Mouse (Mus musculus) kidney, embryonic 15.5 days (tissue): ENCODE results near the gene Rnd2. TPM values are rescaled to one million over a fixed set of nuclear protein-coding genes. Genes with fewer than 3 reads are reported as not detected.
"Not testable (repeated sequence)": the region's sequence is repeated elsewhere in the genome, so short reads cannot be mapped to it uniquely, and the experiment has no call there.

Experiments
- ATAC-seq: fragments of 200-750 bp; cut with Nextera tagmentation; replicated peaks from 2 replicates; pipeline ENCODE4 v1.8.0; 2017; ENCODE audit warnings: moderate TSS enrichment; ENCODE audit not compliant: low FRiP score
- H3K27ac ChIP-seq: fragments of 300-500 bp; sonication (generic); 2 replicates; pipeline ENCODE4 v1.5.1; 2015; ENCODE audit warnings: mild to moderate bottlenecking, inconsistent platforms
- H3K27me3 ChIP-seq: fragments of 300-500 bp; sonication (generic); 2 replicates; pipeline ENCODE4 v1.6.1; 2015; ENCODE audit warnings: inconsistent platforms
- H3K36me3 ChIP-seq: fragments of 300-500 bp; sonication (generic); 2 replicates; pipeline ENCODE4 v1.6.1; 2015; ENCODE audit warnings: inconsistent platforms
- H3K4me1 ChIP-seq: fragments of 300-500 bp; sonication (generic); 2 replicates; pipeline ENCODE4 v1.6.1; 2015; ENCODE audit warnings: inconsistent platforms
- H3K4me2 ChIP-seq: fragments of 300-500 bp; sonication (generic); 2 replicates; pipeline ENCODE4 v1.6.1; 2015; ENCODE audit warnings: moderate library complexity, mild to moderate bottlenecking, inconsistent platforms
- H3K4me3 ChIP-seq: fragments of 300-500 bp; sonication (generic); replicated peaks from 2 replicates; pipeline ENCODE4 v1.5.1; 2015; ENCODE audit warnings: mild to moderate bottlenecking, inconsistent platforms
- H3K9ac ChIP-seq: fragments of 300-500 bp; sonication (generic); 2 replicates; pipeline ENCODE4 v1.6.1; 2015; ENCODE audit warnings: mild to moderate bottlenecking, inconsistent platforms
- H3K9me3 ChIP-seq: fragments of 300-500 bp; sonication (generic); replicated peaks from 2 replicates; pipeline ENCODE4 v1.6.1; 2016; ENCODE audit warnings: inconsistent platforms
- WGBS: fragments of 180-500 bp; shearing (Covaris S2); methylation state at CpG from one replicate; pipeline ENCODE4 v1.1.7; 2015; ENCODE audit warnings: mixed read lengths; 5-methylcytosine and 5-hydroxymethylcytosine counted together
- polyA plus RNA-seq: library from polyadenylated mRNA; unstranded; fragments of >200 nt; fragmentation: Nextera tagmentation; extraction: Ambion mirVana; gene quantifications from 2 replicates; pipeline ENCODE4 v1.2.1, GENCODE M21; 2015

Rnd2 gene
- polyA plus RNA-seq, 1 experiment from 2014 or later = 11.4 TPM

GRCm38 (mm10) chr11:101462583-101463440 lies 2.0 kb upstream of the Rnd2 start:
- peaks cover 47% of the 10 kb centered on the region for H3K36me3 ChIP-seq
- peak overlapping the region; percentile 29; the same call in 1 of the 2 replicates for H3K27ac ChIP-seq
- peak overlapping the region; percentile 98; the same call in 1 of the 2 replicates for H3K4me2 ChIP-seq
- 23% methylated on average over 13 of the region's 13 CpGs for WGBS
- ATAC-seq = no peak
- no peaks in the 10 kb centered on the region for H3K9me3 ChIP-seq
- H3K27me3 ChIP-seq = no peaks in the 10 kb centered on the region
- no peak overlapping the region for H3K9ac ChIP-seq
- no peak overlapping the region for H3K4me3 ChIP-seq
- peaks cover 71% of the 10 kb centered on the region for H3K4me1 ChIP-seq

DNA sequence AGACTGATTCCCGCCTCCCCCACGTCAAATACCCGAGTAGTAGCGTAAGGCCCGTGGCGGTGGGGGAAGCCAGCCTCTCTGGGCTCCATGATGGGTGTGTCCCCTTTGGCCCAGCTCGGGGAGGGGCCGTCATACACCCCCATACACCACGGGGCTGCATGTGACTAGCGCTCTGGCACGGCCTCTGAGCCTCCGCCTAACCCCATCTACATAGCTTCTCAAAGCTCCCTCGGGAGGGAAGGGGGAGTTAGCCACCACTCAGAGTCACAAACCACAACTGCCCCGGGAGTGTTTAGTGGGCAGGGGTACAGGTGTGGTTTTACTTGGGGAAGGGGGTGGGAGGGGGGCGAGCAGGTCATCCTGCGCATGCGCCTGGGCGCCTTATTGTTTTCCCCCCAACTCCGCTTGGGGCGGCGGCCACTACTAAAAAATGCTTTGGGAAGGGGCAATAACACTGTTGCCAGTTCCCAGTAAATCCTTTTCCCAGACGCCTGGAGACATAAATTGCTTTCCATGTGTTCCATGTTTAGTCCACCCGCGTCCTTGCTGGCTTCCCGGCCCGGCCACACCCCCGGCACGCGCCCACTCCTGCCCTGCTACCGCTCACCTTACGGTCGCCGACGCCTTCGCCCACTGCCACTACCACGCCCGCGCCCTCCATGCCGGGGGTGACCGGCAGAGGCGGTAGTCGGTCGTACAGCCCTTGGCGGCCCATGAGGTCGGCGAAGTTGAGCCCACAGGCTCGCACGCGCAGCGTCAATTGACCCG lies 486 bp downstream of the Rnd2 start:
- ATAC-seq = peak; percentile 31
- WGBS = under 1% methylated on average over 51 of the region's 51 CpGs

GRCm38 (mm10) chr11:101465869-101466551 lies 1.2 kb downstream of the Rnd2 start, which contains the start of gene Vat1:
TSS of gene Vat1 (minus strand) at chr11:101466230.
- no peaks in the 10 kb centered on the region for H3K9me3 ChIP-seq
- peak within 1 kb of the TSS; percentile 75 for H3K9ac ChIP-seq
- H3K27me3 ChIP-seq = no peaks in the 10 kb centered on the region
- peak within 1 kb of the TSS; percentile 99 for H3K4me2 ChIP-seq
- peaks cover 66% of the 10 kb centered on the region for H3K4me1 ChIP-seq
- peak within 1 kb of the TSS; percentile 86 for H3K4me3 ChIP-seq
- 2% methylated on average over 60 of the region's 60 CpGs for WGBS
- peak within 1 kb of the TSS; percentile 91 for H3K27ac ChIP-seq
- peaks cover 16% of the 10 kb centered on the region for H3K36me3 ChIP-seq
- peak; percentile 53 for ATAC-seq

More for the DNA sequence above, 486 bp downstream of the Rnd2 start:
- Histone ChIP-seq H3K36me3 (peaks cover 24% of the 10 kb centered on the region), H3K4me1 (peaks cover 68% of the 10 kb centered on the region), H3K9me3 (no peaks in the 10 kb centered on the region), H3K9ac (peak overlapping the region; percentile 75), H3K4me3 (peak overlapping the region; percentile 86), H3K27ac (peak overlapping the region; percentile 91), H3K27me3 (no peaks in the 10 kb centered on the region), H3K4me2 (peak overlapping the region; percentile 98)

GRCm38 (mm10) chr11:101466552-101466950 lies 1.8 kb downstream of the Rnd2 start:
- not testable (repeated sequence) for ATAC-seq, H3K27me3 ChIP-seq, H3K27ac ChIP-seq, H3K9me3 ChIP-seq
- peak overlapping the region; percentile 75; the same call in 1 of the 2 replicates for H3K9ac ChIP-seq
- H3K4me3 ChIP-seq = peak overlapping the region; percentile 86
- peaks cover 11% of the 10 kb centered on the region for H3K36me3 ChIP-seq
- H3K4me1 ChIP-seq = peaks cover 66% of the 10 kb centered on the region
- H3K4me2 ChIP-seq = peak overlapping the region; percentile 98
- 59% methylated on average over 5 of the region's 5 CpGs for whole genome bisulfite sequencing

DNA sequence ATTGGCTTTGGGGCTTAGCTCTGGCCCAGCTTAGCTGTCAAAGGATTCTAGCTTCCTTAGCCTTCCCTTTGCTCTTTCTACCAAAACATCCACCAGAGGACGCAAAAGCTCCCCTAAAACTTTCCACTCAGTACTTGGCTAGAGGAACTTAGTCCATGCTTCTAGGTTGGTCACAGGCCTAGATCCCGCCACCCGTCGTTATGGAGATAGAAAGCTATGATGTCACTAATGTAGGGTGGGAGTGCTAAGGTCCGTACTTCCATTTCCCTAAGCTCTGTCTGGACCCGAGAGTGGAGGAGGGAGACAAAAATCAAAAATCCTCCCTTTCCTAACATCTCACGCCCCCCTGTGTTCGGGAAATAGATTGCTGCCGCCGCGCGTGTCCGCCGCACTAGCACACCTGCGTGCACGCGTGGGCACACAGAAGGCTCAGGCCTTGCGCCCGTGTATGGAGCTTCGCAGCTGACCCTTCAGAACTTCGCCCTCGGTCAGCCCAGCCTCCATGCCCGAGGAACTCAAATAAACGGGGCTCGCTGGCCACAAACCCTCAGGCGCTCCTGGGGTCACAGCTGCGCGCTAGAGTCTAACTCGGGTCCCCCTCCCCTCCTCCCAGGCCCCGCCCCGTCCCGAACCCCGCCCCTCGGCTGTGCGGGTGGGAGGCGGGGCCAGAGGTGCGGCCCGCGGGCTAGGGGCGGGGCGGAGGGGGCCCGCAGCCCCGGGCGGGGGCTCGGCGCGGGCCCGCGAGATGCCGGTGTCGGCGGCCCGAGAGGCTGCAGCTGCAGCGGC lies 2.9 kb downstream of the Rnd2 start:
- H3K4me2 ChIP-seq = peak overlapping the region; percentile 99
- peak overlapping the region; percentile 82 for H3K4me3 ChIP-seq
- peak; percentile 78 for ATAC-seq
- peak overlapping the region; percentile 77 for H3K27ac ChIP-seq
- H3K4me1 ChIP-seq = peaks cover 67% of the 10 kb centered on the region
- no peaks in the 10 kb centered on the region for H3K27me3 ChIP-seq
- H3K9me3 ChIP-seq = no peaks in the 10 kb centered on the region
- H3K9ac ChIP-seq = peak overlapping the region; percentile 73
- WGBS = under 1% methylated on average over 48 of the region's 54 CpGs
- H3K36me3 ChIP-seq = 0 out of 2 replicates have a peak, but pooled peaks cover under 1% of the 10 kb centered on the region

DNA sequence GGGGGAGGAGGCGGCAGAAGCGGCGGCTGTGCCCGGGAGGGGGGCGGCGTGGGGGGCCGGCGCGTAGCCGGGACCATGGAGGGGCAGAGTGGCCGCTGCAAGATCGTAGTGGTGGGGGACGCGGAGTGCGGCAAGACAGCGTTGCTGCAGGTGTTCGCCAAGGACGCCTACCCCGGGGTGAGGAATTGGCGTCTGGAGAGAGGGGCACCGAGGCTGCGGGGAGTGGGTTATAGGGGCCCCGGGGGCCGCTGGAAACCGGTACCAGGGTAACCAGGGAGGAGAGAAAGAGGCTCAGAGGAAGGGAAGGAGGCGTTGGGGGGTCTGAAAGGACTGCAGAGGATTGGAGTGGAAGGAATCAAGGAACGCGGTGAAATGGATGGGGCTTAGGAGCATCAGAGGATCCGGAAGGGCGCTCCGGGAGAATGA lies 3.5 kb downstream of the Rnd2 start:
- Histone ChIP-seq H3K4me1 (peaks cover 61% of the 10 kb centered on the region), H3K27ac (peak overlapping the region; percentile 77), H3K4me3 (peak overlapping the region; percentile 82), H3K4me2 (peak overlapping the region; percentile 99), H3K9ac (peak overlapping the region; percentile 73), H3K27me3 (no peaks in the 10 kb centered on the region), H3K9me3 (no peaks in the 10 kb centered on the region), H3K36me3 (no peaks in the 10 kb centered on the region)
- ATAC-seq = peak; percentile 37
- WGBS = 1% methylated on average over 31 of the region's 31 CpGs

DNA sequence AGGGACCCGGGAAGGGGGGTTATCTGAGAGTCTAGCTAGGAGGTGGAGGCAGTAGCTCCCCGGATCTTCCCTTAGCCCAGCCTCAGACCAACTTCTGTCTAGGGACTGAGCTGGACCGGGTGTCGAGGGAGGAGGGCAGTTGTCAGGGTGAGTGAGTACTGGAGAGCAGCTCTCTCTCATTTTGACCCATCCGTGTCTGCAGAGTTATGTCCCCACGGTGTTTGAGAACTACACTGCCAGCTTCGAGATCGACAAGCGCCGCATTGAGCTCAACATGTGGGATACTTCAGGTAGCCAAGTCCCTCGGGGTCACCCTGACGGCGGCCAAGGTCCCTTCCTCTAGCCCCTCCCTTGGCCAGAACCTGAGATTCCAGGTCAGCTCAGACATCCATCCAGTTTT lies 3.9 kb downstream of the Rnd2 start:
- Histone ChIP-seq H3K36me3 (no peaks in the 10 kb centered on the region), H3K9me3 (no peaks in the 10 kb centered on the region), H3K27ac (0 out of 2 replicates have a peak overlapping the region, but pooled peaks have one; percentile 77), H3K27me3 (no peaks in the 10 kb centered on the region), H3K4me2 (peak overlapping the region; percentile 99), H3K4me1 (peaks cover 56% of the 10 kb centered on the region), H3K9ac (peak overlapping the region; percentile 73), H3K4me3 (peak overlapping the region; percentile 82)
- ATAC-seq = no peak
- WGBS = 6% methylated on average over 13 of the region's 13 CpGs

- Histone ChIP-seq H3K4me3 (peak overlapping the region; percentile 82), H3K4me2 (peak overlapping the region; percentile 99), H3K36me3 (no peaks in the 10 kb centered on the region), H3K4me1 (peaks cover 52% of the 10 kb centered on the region), H3K9me3 (no peaks in the 10 kb centered on the region), H3K27ac (no peak overlapping the region), H3K27me3 (no peaks in the 10 kb centered on the region), H3K9ac (no peak overlapping the region; the same call in 1 of the 2 replicates)
- ATAC-seq = no peak
- 54% methylated on average over 4 of the region's 4 CpGs for WGBS
Measured at GRCm38 (mm10) chr11:101469155-101469554, 4.4 kb downstream of the Rnd2 start.

- no peaks in the 10 kb centered on the region for H3K9me3 ChIP-seq
- ATAC-seq = no peak
- WGBS = 52% methylated on average over 7 of the region's 7 CpGs
- no peak overlapping the region for H3K27ac ChIP-seq
- H3K27me3 ChIP-seq = no peaks in the 10 kb centered on the region
- H3K9ac ChIP-seq = no peak overlapping the region
- H3K4me2 ChIP-seq = no peak overlapping the region
- H3K4me3 ChIP-seq = no peak overlapping the region
- H3K36me3 ChIP-seq = no peaks in the 10 kb centered on the region
- H3K4me1 ChIP-seq = peaks cover 41% of the 10 kb centered on the region
Measured at GRCm38 (mm10) chr11:101470206-101470605, 5.4 kb downstream of the Rnd2 start.

DNA sequence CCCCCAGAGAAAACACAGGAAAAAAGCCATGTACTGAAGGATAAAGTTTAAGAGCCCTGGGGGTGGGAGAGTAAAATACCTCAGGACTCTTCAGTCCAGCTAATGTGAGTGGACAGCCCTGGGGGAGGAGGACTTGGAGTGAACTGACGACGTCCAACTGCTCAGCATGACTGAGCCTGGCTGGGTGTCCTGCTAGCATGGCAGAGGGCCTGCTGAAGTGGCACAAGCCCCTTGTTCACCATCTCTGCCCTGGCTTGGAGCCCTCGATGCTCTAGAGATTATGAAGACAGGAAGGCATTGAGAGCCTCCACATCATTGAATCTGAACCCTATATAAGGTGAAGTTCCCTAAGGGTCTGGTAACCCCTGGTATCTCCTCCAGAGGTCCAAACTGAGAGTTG lies 7.1 kb downstream of the Rnd2 start:
- 38% methylated on average over 3 of the region's 3 CpGs for WGBS
- ATAC-seq = no peak
- Histone ChIP-seq H3K4me2 (no peak overlapping the region), H3K27me3 (no peaks in the 10 kb centered on the region), H3K9me3 (no peaks in the 10 kb centered on the region), H3K4me1 (peaks cover 29% of the 10 kb centered on the region), H3K9ac (no peak overlapping the region), H3K4me3 (no peak overlapping the region), H3K27ac (no peak overlapping the region), H3K36me3 (no peaks in the 10 kb centered on the region)

DNA sequence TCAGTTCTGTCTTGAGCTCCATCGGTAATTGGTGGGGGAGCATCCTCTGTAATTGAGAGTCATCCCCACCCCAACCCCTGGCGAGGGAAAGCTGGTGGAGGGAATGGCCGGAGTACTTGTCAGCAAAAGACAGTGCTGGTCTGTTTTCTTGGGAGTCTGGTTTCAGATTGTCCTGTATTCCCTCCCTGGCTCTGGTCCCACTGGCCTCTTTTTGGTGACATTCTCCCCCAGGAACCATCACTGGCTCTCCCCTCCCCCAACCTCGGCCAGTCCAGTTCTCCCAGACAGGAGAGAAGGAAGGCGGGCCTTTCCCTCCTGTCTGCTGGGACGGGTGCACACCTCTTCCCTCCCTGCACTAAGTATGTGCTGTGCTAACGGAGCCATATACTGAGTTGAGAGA lies 7.5 kb downstream of the Rnd2 start:
- no peak overlapping the region for H3K4me3 ChIP-seq
- H3K9me3 ChIP-seq = no peaks in the 10 kb centered on the region
- H3K9ac ChIP-seq = no peak overlapping the region
- H3K4me2 ChIP-seq = no peak overlapping the region
- no peak overlapping the region for H3K27ac ChIP-seq
- 31% methylated on average over 7 of the region's 7 CpGs for WGBS
- no peaks in the 10 kb centered on the region for H3K27me3 ChIP-seq
- no peaks in the 10 kb centered on the region for H3K36me3 ChIP-seq
- no peak for ATAC-seq
- H3K4me1 ChIP-seq = peaks cover 25% of the 10 kb centered on the region
